Mouse (Mus musculus): ENCODE data around the gene Sdhd. TPM values are rescaled to one million over a fixed set of nuclear protein-coding genes. Genes with fewer than 3 reads are reported as not detected.

Sdhd gene
- polyA plus RNA-seq, 1 experiment = 551 TPM

DNA sequence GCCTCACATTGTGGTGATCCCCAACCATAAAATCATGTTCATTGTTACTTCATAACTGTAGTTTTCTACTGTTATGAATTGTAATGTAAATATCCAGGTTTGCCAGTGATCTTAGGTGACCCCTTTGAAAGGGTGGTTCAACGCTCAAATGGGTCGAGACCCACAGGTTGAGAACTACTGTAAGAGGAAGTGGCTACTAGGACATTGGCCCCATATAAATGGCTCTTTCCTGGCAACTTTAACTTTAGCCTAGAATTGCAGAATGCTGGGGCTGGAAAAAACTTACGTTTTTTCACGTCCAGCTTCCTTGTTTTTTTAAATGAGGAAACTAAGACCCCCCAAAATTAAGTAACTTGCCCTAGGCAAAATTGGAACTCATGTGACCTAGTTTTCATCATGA is 36.2 kb downstream of the Sdhd start:
- no peak for TF ChIP-seq CTCF (conservative IDR thresholded peaks at IDR 0.05; ENCODE audit: insufficient read depth, insufficient read length, low read depth, low read length)
- no peak for TF ChIP-seq POLR2A (IDR thresholded peaks at IDR 0.05; ENCODE audit: low read depth, low read length)
- WGBS = 84% methylated on average over 4 of the region's 4 CpGs
- Histone ChIP-seq H3K36me3 (ENCODE audit: control insufficient read depth, insufficient read depth, low read length) (no peaks in the 10 kb centered on the region), H3K27ac (ENCODE audit: insufficient read depth, low read depth, low read length) (no peak overlapping the region), H3K4me1 (ENCODE audit: control insufficient read depth, insufficient read depth, low read length) (no peaks in the 10 kb centered on the region), H3K4me3 (ENCODE audit: insufficient read depth, low read depth, low read length) (no peak overlapping the region), H3K27me3 (replicated peaks; ENCODE audit: control insufficient read depth, insufficient read depth, low read length) (no peaks in the 10 kb centered on the region)
- no peak for DNase-seq

DNA sequence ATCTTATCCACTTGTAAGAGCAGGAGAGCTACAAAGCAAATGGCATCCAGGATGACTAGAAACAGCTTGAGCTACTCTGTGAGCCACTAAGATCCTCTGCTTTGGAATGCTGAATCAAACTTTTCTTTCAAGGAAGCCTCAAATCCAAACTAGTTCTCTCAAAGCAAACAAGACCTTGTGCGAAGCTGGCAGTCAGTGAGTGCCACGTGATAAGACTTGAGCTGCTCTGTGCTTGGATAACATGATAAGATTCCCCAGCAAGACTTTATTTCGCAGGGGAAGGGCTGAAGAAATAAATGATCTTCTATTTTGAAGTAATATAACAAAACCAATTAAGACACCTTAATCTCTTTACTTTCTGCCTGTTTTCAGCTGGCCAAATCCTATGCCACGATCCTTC is 37.7 kb downstream of the Sdhd start:
- Histone ChIP-seq H3K36me3 (ENCODE audit: control insufficient read depth, insufficient read depth, low read length) (no peaks in the 10 kb centered on the region), H3K27me3 (replicated peaks; ENCODE audit: control insufficient read depth, insufficient read depth, low read length) (no peaks in the 10 kb centered on the region), H3K27ac (ENCODE audit: insufficient read depth, low read depth, low read length) (no peak overlapping the region), H3K4me1 (ENCODE audit: control insufficient read depth, insufficient read depth, low read length) (no peaks in the 10 kb centered on the region), H3K4me3 (ENCODE audit: insufficient read depth, low read depth, low read length) (no peak overlapping the region)
- DNase-seq = no peak
- 86% methylated on average over 4 of the region's 4 CpGs for WGBS
- TF ChIP-seq POLR2A (IDR thresholded peaks at IDR 0.05; ENCODE audit: low read depth, low read length) (no peak), CTCF (conservative IDR thresholded peaks at IDR 0.05; ENCODE audit: insufficient read depth, insufficient read length, low read depth, low read length) (no peak)

DNA sequence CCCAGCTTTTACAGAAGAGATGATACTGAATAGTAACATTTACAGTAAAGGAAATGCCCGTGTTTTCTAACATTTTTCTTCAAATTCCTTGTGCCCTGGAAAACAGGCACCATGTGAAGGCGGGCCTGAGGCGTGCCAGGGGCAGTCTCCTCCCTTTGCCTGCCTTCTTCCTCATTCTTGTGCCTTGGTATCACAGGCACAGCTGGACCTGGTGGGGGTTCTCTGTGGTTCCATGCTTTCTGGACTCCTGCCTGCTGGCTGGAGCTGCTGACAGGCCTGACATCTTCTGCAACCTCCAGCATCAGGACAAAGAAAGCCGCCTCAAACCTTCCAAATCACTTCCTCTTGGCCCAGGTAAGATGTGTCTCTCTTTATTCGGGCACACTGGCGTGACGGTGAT is 38.4 kb downstream of the Sdhd start:
- Histone ChIP-seq H3K36me3 (ENCODE audit: control insufficient read depth, insufficient read depth, low read length) (no peaks in the 10 kb centered on the region), H3K27me3 (replicated peaks; ENCODE audit: control insufficient read depth, insufficient read depth, low read length) (no peaks in the 10 kb centered on the region), H3K4me1 (ENCODE audit: control insufficient read depth, insufficient read depth, low read length) (no peaks in the 10 kb centered on the region), H3K27ac (ENCODE audit: insufficient read depth, low read depth, low read length) (no peak overlapping the region), H3K4me3 (ENCODE audit: insufficient read depth, low read depth, low read length) (no peak overlapping the region)
- no peak for DNase-seq
- TF ChIP-seq POLR2A (IDR thresholded peaks at IDR 0.05; ENCODE audit: low read depth, low read length) = no peak
- no peak for TF ChIP-seq CTCF (conservative IDR thresholded peaks at IDR 0.05; ENCODE audit: insufficient read depth, insufficient read length, low read depth, low read length)
- 79% methylated on average over 7 of the region's 7 CpGs for WGBS

DNA sequence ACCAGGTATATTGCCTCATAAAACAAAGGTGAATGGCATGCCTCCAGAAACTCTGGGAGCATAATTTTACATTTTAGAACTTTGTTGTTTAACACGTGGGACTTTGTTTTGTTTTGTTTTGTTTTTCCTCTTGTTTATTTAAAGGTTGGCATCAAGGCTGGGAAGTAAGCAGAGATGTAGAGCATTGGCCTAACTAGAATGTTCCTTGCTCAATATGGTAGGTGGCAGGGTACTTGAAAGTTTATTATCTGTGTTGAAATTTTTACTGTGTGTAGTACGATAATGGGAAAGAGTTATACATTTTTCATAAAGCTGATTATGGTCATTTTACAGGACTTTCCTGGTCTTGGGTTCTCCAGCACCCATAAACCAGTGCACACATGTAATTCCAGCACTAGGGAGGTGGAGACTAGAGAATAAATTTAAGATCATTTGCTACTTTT is 41.7 kb downstream of the Sdhd start:
- Histone ChIP-seq H3K4me3 (ENCODE audit: insufficient read depth, low read depth, low read length) (no peak overlapping the region), H3K36me3 (ENCODE audit: control insufficient read depth, insufficient read depth, low read length) (no peaks in the 10 kb centered on the region), H3K27me3 (replicated peaks; ENCODE audit: control insufficient read depth, insufficient read depth, low read length) (no peaks in the 10 kb centered on the region), H3K4me1 (ENCODE audit: control insufficient read depth, insufficient read depth, low read length) (no peaks in the 10 kb centered on the region), H3K27ac (ENCODE audit: insufficient read depth, low read depth, low read length) (no peak overlapping the region)
- no peak for TF ChIP-seq POLR2A (IDR thresholded peaks at IDR 0.05; ENCODE audit: low read depth, low read length)
- TF ChIP-seq CTCF (conservative IDR thresholded peaks at IDR 0.05; ENCODE audit: insufficient read depth, insufficient read length, low read depth, low read length) = no peak
- DNase-seq = no peak
- 64% methylated on average over 2 of the region's 2 CpGs for WGBS

DNA sequence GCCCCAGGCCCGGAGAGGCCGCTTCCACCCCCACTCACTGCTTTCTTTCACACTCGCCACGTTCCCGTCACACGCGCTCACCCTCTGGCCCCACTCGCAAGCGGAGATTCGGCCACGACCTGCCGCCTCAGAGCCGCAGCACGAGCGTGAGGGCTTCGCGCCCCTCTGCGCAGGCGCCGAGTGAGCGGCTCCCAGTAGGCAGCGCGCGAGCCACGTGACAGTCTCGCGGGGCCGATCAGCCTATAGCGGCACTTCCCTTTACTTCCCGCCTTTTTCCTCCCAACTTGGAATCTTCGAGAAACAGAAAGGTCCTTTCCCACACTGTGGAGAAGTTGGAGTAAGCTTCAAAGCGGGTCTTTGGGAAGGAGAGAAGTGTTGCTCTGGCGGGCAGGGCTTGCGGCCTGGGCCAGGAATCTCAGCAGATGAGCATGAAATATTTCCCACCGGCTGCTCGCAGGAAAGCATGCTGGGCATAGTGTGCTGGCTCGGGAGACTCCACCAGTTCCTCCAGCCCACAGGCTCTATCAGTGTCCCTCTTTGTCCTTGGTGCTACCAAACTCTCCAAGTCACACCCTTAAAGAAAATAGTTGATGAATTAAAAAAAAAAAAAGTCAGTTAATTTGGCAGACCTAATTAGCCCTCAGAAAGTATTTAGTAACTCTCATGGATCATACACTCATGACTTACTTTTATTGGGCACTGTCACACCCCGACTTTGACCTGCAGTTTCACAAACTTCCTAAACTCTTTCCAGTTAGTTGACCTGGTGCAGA is 42.3 kb downstream of the Sdhd start, which contains the start of gene Tex12:
Gene Tex12 (minus strand): TSS at position 181 of the 773 bp plus-strand sequence.
- Histone ChIP-seq H3K27ac (ENCODE audit: insufficient read depth, low read depth, low read length) (no peak within 1 kb of the TSS), H3K4me1 (ENCODE audit: control insufficient read depth, insufficient read depth, low read length) (no peaks in the 10 kb centered on the region), H3K4me3 (ENCODE audit: insufficient read depth, low read depth, low read length) (no peak within 1 kb of the TSS), H3K27me3 (replicated peaks; ENCODE audit: control insufficient read depth, insufficient read depth, low read length) (no peaks in the 10 kb centered on the region), H3K36me3 (ENCODE audit: control insufficient read depth, insufficient read depth, low read length) (no peaks in the 10 kb centered on the region)
- no peak for TF ChIP-seq POLR2A (IDR thresholded peaks at IDR 0.05; ENCODE audit: low read depth, low read length)
- no peak for TF ChIP-seq CTCF (conservative IDR thresholded peaks at IDR 0.05; ENCODE audit: insufficient read depth, insufficient read length, low read depth, low read length)
- DNase-seq = peak; percentile 40
- 90% methylated on average over 38 of the region's 38 CpGs for WGBS

DNA sequence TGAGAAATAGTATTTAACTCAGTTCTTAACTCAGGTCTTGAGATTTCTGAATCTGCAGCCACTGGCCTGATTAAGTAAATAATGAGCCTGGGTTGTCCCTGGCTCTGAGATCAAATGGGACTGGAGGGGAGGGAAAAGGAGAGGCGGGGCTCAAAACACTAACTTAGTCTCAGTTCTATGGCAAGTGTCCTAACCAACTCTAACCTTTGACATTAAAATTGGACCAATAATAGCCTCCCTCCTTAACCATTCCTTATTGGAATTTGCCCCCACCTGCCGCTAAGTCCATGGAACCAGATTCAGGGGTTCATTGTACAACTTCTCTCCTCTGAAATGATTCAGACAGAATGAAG is 48.5 kb downstream of the Sdhd start, which contains the start of gene Bco2:
Gene Bco2 (minus strand): TSS at position 88 of the 353 bp plus-strand sequence.
- TF ChIP-seq POLR2A (IDR thresholded peaks at IDR 0.05; ENCODE audit: low read depth, low read length) (no peak), CTCF (conservative IDR thresholded peaks at IDR 0.05; ENCODE audit: insufficient read depth, insufficient read length, low read depth, low read length) (no peak)
- DNase-seq = peak; percentile 85
- Histone ChIP-seq H3K4me1 (ENCODE audit: control insufficient read depth, insufficient read depth, low read length) (peaks cover 7% of the 10 kb centered on the region; the same call in 1 of the 2 replicates), H3K36me3 (ENCODE audit: control insufficient read depth, insufficient read depth, low read length) (no peaks in the 10 kb centered on the region), H3K27ac (ENCODE audit: insufficient read depth, low read depth, low read length) (peak within 1 kb of the TSS; percentile 85), H3K4me3 (ENCODE audit: insufficient read depth, low read depth, low read length) (peak within 1 kb of the TSS; percentile 32), H3K27me3 (replicated peaks; ENCODE audit: control insufficient read depth, insufficient read depth, low read length) (no peaks in the 10 kb centered on the region)
- WGBS = 26% methylated on average over 2 of the region's 2 CpGs

DNA sequence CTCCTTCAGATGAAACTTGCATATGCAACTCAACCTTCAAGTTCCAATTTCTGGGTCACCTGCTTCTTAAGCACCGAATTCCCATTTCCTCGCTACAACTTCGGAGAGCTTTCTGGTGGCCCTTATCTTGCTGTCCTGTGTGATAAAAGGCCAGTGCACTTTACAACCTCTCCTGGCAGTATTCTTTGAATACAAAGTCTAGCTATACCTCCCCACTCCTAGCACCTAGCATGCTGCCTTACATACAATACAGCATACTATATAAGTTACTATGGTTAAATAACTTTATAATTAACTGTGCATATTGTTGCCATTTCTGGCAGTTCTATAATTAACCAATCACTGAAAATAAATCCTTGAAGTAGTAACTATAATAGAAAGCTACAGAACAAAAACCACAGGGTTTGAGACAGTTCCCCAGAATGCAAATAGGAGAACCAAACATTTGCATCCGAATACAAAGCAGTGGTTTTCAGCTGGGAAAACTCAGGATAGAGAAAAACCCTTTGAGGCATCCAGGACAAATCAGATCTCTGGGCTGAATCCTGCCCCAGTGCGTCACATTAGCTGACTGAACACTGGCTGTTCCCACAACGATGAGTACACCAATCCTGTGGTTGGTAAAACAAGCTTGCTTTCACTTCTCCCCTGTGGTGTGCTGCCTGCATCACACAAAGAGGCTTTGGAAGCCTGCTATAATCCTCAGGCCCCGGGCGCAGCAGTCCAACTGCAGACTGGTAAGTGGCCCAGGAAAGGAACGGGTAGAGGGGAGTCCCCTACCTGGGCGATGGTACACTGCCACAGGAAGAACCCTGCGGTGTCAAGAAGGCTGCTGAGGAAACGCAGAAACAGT is 49.1 kb downstream of the Sdhd start, which contains the start of gene Il18:
Gene Il18 (plus strand): TSS at position 587 of the 853 bp plus-strand sequence.
- Histone ChIP-seq H3K36me3 (ENCODE audit: control insufficient read depth, insufficient read depth, low read length) (no peaks in the 10 kb centered on the region), H3K27me3 (replicated peaks; ENCODE audit: control insufficient read depth, insufficient read depth, low read length) (no peaks in the 10 kb centered on the region), H3K27ac (ENCODE audit: insufficient read depth, low read depth, low read length) (peak within 1 kb of the TSS; percentile 85), H3K4me1 (ENCODE audit: control insufficient read depth, insufficient read depth, low read length) (peaks cover 7% of the 10 kb centered on the region; the same call in 1 of the 2 replicates), H3K4me3 (ENCODE audit: insufficient read depth, low read depth, low read length) (peak within 1 kb of the TSS; percentile 32)
- TF ChIP-seq POLR2A (IDR thresholded peaks at IDR 0.05; ENCODE audit: low read depth, low read length) (no peak), CTCF (conservative IDR thresholded peaks at IDR 0.05; ENCODE audit: insufficient read depth, insufficient read length, low read depth, low read length) (no peak)
- 34% methylated on average over 12 of the region's 12 CpGs for WGBS
- peak; percentile 55 for DNase-seq
